Mouse (Mus musculus): ENCODE measurements around the gene Ide.

Ide gene

DNA sequence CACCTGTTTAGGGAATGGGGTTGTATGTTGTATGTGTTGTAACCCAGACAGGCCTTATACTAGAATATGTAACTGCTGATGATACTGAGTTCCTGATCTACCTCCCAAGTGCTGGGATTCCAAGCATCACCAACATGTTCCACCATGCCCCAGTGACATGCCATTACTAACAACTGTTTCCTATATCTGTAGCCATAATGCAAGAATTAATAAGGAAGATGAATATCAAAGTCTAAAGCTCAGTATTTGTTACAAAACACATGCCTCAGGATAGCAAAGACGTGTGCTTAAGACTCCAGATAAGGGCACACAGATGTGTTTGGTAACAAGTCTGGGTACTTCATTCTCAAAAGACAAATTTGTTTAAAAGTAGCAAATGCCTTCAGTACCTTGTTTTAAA lies 2.3 kb downstream of the Ide start:
- DNase-seq (ENCODE audit: low read depth, low spot score), result no peak

GRCm38 (mm10) chr19:37333357-37333756 lies 4.3 kb downstream of the Ide start:
- DNase-seq (ENCODE audit: low read depth, low spot score), result no peak

DNA sequence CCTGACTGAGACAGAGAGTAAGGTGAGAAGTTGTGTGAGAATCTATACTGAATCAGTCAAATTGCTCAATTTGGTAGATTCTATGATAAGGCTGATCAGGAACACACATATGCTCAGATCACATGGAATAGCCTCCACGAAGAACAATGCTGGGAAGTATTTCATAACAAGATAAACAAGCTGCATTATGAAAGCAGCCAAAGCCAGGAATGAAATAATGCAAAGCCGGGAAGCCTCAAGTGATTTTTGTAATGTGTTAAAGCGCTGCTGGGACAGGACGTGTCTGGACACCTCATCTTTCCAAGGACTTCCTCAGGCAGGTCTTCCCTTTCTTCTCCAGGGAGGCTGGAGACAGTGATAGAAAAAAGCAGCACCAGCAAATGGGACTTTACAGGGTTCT lies 4.9 kb downstream of the Ide start:
- no peak for DNase-seq (ENCODE audit: low read depth, low spot score)

GRCm38 (mm10) chr19:37327216-37327615 lies 10.4 kb downstream of the Ide start:
- no peak for DNase-seq (ENCODE audit: low read depth, low spot score)

- no peak for DNase-seq (ENCODE audit: low read depth, low spot score)
Observed at GRCm38 (mm10) chr19:37323566-37323965, 14.1 kb downstream of the Ide start.

- DNase-seq (ENCODE audit: low read depth, low spot score), result no peak
Observed at GRCm38 (mm10) chr19:37320802-37321619, 16.6 kb downstream of the Ide start.

DNA sequence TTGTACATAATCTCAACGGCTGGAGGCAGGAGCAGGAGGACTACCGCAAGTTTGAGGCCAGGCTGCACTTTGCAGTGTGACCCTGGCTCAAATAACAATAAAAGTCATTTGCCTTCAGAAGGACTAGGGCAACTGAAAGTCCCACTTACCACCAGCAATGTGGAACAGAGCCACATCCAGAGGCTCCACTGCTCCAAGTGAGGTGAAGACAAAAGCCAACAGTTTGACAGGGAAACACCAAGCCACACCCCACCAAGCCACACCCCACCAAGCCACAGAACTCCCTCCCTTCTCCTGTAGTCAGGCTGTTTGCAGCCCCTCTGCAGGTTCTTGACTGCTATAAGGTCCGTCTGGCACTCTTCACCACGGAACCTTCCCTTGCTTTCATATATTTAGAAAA lies 20.3 kb downstream of the Ide start:
- DNase-seq (ENCODE audit: low read depth, low spot score), result no peak

GRCm38 (mm10) chr19:37315091-37315490 lies 22.6 kb downstream of the Ide start:
- peak; percentile 25 for DNase-seq (ENCODE audit: low read depth, low spot score)

DNA sequence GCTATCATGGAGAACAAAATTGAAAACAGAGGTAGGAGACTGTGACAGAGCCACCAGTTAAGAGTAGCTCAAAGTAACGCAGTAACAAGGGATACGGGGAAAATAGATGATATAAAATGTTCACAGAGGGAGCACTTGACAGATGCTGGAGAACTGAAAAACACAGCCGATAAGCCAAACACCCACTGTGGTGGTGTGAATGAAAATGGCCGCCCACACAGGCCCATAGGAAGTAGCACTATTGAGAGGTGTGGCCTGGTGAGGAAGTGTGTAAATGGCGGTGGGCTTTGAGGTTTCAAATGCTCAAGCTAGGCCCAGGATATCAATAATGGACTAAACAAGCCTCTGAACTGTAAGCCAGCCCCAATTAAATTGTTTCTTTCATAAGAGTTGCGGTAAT lies 26.2 kb downstream of the Ide start:
- no peak for DNase-seq (ENCODE audit: low read depth, low spot score)

DNA sequence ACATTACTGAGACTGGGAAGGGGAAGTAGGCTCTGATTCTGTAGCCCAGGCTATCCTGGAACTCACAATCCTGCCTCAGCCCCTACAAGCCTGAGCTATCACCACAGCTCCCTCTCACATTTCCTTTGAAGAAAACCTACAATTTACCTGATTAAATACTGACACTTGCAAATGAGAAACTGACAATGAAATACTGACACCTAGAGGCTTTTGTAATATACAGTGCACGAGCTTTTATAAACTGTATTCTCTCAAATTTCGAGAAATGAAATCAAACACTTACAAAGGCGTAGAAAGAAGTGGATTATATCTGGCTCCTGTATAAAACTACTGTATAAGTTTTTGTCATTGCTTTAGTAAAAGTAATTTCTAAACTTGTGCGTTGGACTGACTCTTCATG lies 27.5 kb downstream of the Ide start:
- DNase-seq (ENCODE audit: low read depth, low spot score), result no peak

- DNase-seq (ENCODE audit: low read depth, low spot score), result no peak
Observed at GRCm38 (mm10) chr19:37308941-37309340, 28.7 kb downstream of the Ide start.

- DNase-seq (ENCODE audit: low read depth, low spot score), result no peak
Observed at GRCm38 (mm10) chr19:37307826-37308545, 29.7 kb downstream of the Ide start.

DNA sequence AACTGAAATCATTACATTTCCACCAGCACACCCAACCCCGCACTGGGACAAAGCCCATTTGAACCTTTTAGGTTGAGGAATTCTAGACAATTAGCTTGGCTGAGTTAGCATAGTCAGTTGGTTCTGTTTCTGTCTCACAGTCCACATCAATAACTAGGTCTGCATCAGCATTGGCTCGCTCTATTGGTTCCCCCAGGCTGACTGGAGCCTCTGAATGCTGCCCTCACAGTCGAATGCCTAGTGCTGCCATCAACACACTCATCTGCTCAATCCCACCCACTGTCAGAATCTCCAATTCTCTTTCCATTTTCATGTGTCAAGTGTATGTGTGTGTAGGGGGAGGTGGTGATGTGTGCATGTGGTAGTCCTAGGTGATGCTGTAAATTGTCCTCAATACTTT lies 31.5 kb downstream of the Ide start:
- no peak for DNase-seq (ENCODE audit: low read depth, low spot score)

- DNase-seq (ENCODE audit: low read depth, low spot score), result no peak
Observed at GRCm38 (mm10) chr19:37304866-37305265, 32.8 kb downstream of the Ide start.

- DNase-seq (ENCODE audit: low read depth, low spot score), result no peak
Observed at GRCm38 (mm10) chr19:37304006-37304405, 33.6 kb downstream of the Ide start.

DNA sequence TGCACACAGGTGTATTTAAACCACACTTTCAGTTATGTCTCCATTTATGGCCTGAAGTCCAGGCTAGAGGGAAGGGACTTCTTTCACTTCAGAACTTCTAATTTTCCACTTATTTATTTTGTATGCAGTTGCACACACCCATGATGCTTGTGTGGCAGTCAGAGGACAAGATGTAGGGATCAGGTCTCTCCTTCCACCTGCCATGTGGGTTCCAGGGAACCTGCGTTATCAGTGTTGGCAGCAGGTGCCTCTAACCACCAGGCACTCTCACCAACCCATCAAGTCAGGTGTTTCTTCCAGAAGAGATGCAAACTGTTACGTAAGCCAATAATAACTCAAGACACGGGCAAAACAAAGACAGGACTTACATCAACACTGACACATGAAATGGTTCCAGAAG lies 35.9 kb downstream of the Ide start:
- DNase-seq (ENCODE audit: low read depth, low spot score), result no peak

- DNase-seq (ENCODE audit: low read depth, low spot score), result no peak
Observed at GRCm38 (mm10) chr19:37291676-37292075, 46.0 kb downstream of the Ide start.

- peak; percentile 28 for DNase-seq (ENCODE audit: low read depth, low spot score)
Observed at GRCm38 (mm10) chr19:37290906-37291305, 46.7 kb downstream of the Ide start.

- DNase-seq (ENCODE audit: low read depth, low spot score), result no peak
Observed at GRCm38 (mm10) chr19:37284775-37285174, 52.9 kb downstream of the Ide start.

GRCm38 (mm10) chr19:37283166-37283565 lies 54.5 kb downstream of the Ide start:
- DNase-seq (ENCODE audit: low read depth, low spot score), result no peak

- DNase-seq (ENCODE audit: low read depth, low spot score), result no peak
Observed at GRCm38 (mm10) chr19:37281710-37282109, 55.9 kb downstream of the Ide start.

GRCm38 (mm10) chr19:37279194-37279593 lies 58.5 kb downstream of the Ide start:
- no peak for DNase-seq (ENCODE audit: low read depth, low spot score)

- no peak for DNase-seq (ENCODE audit: low read depth, low spot score)
Observed at GRCm38 (mm10) chr19:37275555-37275954, 62.1 kb downstream of the Ide start.
